Mouse (Mus musculus) thymus, postnatal 25 days (tissue): ENCODE measurements around the gene Rasal2.
"Not testable (repeated sequence)": the region's sequence is repeated elsewhere in the genome, so short reads cannot be mapped to it uniquely, and the experiment has no call there.

ENCODE experiments used
- DNase-seq: peaks from one replicate; pipeline ENCODE4 v3.0.0; 2022

Gene Rasal2

DNA sequence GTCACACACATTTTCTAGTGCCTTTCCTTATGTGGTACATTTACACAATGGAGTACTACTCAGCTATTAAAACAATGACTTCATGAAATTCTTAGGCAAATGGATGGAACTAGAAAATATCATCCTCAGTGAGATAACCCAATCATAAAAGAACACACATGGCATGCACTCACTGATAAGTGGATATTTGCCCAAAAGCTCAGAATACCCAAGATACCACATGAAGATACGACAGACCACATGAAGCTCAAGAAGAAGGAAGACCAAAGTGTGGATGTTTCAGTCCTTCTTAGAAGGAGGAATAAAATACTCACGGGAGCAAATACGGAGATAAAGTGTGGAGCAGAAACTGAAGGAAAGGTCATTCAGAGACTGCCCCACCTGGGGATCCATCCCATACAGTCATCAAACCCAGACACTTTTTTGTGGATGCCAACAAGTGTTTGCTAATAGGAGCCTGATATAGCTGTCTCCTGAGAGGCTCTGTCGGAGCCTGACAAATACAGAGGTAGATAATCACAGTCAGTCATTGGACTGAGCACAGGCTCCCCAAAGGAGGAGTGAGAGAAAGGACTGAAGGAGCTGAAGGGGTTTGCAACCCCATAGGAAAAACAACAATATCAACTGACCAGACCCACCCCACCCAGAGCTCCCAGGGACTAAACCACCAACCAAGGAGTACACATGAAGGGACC, 175.6 kb downstream of the Rasal2 start:
- not testable (repeated sequence) for DNase-seq

GRCm38 (mm10) chr1:157233451-157233850, 178.9 kb downstream of the Rasal2 start:
- no peak for DNase-seq

DNA sequence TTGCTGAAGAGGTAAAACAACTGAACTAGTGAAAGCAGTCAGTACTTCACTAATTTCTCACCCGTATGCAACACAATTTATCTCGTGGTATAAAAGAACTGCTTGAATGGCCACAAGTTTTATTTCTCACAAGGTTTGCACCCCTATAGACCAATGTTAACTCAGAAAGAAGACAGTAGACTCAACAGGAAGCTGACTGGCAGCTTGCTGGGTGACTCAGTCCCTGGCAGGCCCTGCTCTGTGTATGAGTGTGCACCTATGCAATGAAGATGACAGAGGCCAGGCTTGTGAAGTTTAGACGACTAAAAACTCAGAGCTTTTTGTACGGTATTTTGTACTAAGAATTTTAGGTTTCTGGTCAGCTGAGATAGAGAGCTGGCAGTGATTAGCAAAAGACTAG, 180.0 kb downstream of the Rasal2 start:
- no peak for DNase-seq

DNA sequence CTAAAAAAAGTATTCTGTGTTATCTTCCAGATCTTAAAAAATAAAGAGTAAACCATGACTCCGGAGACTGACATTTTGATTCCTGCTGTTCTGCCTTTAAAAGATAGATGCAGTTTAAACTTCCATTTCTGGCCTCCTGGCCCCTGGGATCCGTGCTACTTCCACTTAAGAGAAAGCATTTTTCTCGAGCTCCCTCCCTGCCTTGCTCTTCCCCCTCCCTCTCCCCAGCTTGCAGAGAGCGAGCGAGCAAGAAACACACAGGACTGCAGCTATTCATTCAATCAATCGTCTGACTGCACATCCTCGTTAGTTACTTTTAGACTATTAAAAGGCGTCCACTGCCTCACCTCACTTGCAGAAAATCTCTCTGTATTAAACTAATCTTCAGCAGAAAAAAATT, 181.4 kb downstream of the Rasal2 start:
- no peak for DNase-seq

DNA sequence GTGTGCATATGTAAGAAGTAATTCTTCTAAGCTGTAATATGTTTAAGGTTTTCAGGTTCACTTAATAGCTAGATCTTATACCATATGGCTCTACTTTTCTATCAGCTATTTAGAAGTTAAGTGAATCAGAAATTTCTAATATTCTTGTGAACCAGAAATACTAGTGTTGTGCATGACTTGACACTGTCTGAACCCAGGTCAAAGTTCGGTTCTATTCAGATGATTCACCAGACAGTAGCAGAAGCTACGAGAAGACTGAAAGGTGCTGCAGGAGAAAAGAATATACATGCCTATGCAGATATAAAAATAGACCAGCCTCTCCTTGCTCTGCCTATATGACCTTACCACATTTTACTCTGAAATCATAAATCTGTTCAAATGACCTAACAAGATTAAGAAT, 182.0 kb downstream of the Rasal2 start:
- no peak for DNase-seq

DNA sequence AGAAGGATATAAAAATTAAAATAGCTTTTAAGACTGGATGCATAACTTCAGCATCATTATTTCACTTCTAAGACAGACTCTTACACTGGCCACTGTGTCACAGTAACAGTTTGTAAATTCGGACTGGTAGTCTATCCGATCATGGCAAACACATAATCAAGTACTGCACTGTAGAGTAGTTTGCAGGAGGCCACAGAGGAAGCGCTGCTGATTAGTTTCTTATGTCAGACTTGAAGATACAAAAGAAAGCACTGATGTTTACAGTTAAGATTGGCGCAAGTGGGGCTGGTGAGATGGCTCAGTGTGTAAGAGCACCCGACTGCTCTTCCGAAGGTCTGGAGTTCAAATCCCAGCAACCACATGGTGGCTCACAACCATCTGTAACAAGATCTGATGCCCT, 187.4 kb downstream of the Rasal2 start:
- no peak for DNase-seq

- DNase-seq: no peak
Measured at GRCm38 (mm10) chr1:157220910-157221309, 191.5 kb downstream of the Rasal2 start.

DNA sequence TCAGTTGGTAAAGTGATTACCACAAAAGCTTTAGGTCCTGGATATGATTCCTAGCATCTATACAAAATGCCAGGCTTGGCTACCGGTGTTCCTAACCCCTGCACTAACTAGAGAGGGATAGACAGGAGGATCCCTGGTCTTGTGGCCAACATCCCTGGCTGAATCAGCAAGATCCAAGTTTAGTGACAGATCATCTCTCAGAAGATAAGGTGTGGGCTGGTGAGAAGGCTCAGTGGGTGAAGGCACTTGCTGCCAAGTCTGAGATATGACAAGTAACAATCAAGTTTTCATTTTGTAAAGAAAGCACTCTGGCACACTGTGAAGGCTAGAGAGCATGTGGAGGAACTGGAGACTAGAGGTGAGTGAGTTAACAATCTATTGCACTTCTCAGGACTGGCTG, 191.9 kb downstream of the Rasal2 start:
- DNase-seq: no peak

DNA sequence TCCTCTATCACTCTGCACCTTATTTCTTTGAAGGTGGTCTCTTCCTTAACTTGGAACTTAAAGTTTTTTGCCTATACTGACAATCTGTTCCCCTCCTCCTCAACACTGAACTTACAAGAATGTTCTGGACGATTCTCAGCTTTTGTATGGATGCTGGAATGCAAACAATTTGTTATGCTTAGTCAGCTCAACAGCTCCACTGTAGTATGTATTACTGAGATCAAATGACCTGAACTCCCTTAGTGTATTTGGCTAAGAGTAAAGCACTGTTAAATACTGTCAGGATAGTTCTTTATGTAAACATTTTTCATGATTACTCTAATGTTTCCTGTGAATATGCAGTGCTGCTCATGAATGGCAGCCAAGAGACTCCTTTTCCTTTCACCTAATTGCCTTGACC, 203.6 kb downstream of the Rasal2 start:
- no peak for DNase-seq

- no peak for DNase-seq
Measured at GRCm38 (mm10) chr1:157205685-157206084, 206.7 kb downstream of the Rasal2 start.

DNA sequence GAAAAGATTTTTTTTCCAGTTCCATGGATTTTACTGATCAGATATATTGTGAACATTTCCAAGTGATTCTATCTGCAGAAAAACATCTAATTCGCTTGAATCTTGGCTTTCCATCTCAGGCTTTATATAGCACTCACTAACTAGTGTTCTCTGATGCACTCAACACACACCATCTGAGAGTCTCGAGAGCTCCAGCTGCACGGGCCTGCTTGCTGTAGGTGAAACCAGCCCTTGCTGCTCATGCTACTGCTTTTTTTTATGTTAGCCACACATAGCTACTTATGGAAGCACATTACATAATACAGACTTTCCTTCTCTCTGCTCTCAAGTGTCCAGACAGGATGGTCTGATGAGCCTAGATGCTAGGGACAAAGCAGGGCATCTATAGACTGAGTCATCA, 229.4 kb downstream of the Rasal2 start:
- no peak for DNase-seq

DNA sequence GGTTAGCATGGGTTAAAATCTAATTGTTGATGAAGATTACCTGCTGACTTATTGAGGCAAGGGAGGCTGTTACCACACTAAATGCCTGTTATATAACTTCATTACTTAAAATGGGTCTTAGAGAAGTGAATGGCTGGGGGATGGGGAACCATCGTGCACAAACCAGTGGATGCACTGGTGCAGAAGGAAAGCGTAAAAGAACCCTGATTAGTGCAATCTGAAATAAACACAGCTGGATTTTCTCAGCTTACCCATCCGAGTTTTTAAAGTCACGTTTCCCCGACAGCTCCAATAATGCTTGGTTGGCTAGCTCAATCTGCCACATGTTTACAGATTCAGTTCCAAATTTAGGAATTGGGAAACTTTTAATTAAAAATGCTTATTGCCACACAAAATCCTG, 230.0 kb downstream of the Rasal2 start:
- DNase-seq: no peak

GRCm38 (mm10) chr1:157181081-157181480, 231.3 kb downstream of the Rasal2 start:
- DNase-seq: no peak

- DNase-seq: no peak
Measured at GRCm38 (mm10) chr1:157178988-157179764, 233.2 kb downstream of the Rasal2 start.

DNA sequence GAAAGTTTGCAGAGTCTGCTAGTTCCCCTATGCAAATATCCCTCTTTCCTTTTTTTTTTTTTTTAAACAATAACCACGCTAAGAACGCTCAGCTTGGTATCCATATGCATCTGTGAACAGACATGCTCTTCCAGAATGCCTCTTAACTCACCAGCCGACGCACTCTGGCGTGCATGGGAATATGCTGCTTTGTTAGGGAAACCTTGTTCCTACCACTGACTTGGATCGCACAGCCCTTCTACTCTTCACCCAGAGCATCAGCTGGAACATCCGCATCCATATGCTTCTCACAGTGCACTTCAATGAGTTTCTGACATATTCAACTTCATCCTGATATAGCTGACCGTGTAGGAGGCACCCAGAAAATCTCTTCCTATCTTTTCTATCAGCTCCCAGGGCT, 243.1 kb downstream of the Rasal2 start:
- no peak for DNase-seq

DNA sequence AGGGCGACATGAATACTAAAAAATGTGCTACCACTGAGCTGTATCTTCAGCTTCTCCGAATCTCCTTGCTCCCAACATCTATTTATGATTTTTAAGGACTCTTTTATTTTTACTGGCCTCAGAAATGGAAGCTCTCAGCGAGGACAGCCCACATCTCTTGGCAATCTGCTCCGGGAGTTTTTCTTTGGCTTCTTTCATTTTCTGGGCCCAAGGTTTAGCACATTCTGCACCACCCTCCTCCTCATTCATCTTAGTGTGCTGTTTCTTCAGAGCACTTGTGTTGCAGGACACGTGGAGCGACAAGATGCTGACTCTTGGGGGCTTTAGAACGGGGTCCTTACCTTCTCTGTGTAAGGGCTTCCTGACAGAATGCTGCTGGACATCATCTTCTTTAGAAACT, 243.5 kb downstream of the Rasal2 start:
- no peak for DNase-seq

- no peak for DNase-seq
Measured at GRCm38 (mm10) chr1:157153781-157154180, 258.6 kb downstream of the Rasal2 start.

DNA sequence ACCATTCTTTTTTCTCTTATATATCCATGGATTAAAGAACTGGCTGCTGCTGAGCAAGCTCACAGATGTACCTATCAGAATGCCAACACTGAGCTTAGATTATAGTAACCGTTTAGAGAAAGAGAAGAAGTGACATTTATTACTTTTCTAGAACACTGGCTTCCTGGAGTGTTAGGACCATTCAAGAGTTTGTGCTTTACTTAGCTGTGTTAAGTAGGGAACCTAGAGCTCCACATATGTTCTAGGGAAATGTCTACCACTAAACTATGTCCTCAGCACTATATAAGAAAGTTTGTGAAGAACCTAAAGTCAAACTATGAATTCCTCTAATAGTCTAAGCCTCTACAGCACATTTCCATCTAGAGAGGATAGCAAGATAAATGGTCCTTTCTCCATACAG, 262.3 kb downstream of the Rasal2 start:
- no peak for DNase-seq

DNA sequence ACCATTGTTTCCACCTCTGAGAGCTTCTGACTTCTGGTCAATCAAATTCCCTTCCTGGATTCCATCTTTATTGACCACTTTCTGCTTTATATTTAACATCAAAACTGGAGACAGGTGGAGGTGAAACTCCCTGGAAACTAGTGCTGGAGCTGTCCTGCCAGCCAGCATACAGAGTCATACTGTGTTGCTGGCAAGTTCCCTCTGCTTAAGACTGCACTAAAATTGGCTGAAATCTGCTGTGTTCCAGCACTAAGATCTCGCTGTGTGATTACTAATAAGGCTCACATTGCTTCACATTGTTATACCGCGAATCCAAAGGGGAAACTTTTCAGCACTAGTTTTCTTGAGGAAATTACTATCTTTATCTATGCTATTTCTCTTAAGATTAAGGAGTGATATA, 267.8 kb downstream of the Rasal2 start:
- DNase-seq: no peak

- no peak for DNase-seq
Measured at GRCm38 (mm10) chr1:157143326-157143932, 269.0 kb downstream of the Rasal2 start.

- no peak for DNase-seq
Measured at GRCm38 (mm10) chr1:157141014-157141413, 271.4 kb downstream of the Rasal2 start.

GRCm38 (mm10) chr1:157137854-157138241, 274.5 kb downstream of the Rasal2 start:
- no peak for DNase-seq

DNA sequence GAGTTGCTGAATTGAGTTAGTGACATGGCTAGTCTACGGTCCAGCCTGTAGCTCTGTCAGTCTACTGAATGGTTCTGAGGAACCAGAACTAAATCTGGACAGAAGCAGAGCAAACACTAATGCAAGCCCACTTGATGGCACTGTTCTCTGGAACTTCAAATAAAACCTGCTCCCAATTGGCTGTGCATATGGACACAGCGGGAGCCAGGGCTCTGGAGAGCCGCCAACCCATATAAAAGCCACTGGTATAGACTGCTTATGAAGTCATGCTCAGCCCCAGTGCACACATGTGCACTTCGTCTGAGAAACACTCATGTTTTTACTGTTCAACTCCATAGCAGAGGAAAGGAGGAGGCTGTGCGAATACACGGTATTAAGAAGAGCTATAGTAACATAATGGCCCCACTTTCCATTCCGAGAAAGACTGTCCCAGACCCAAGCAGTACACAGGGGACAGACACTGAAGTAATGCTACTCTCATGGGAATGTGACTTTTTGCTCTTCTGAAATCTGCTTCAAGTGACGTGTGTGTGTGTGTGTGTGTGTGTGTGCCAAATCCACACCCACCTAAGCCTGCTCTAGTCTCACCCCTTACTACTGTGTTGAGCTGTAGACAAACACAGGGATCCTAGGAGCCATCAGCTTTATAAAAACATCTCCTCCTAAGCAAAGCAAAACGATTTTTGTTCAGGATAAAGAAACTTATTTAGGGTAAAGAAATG, 275.1 kb downstream of the Rasal2 start:
- no peak for DNase-seq

- no peak for DNase-seq
Measured at GRCm38 (mm10) chr1:157128219-157128618, 284.2 kb downstream of the Rasal2 start.
